Mouse (Mus musculus) intestine, embryonic 14.5 days (tissue): ENCODE measurements around the gene Gramd4. TPM values are rescaled to one million over a fixed set of nuclear protein-coding genes. Genes with fewer than 3 reads are reported as not detected.

Experiments
- ATAC-seq: fragments of 200-750 bp; cut with Nextera tagmentation; replicated peaks from 2 replicates; pipeline ENCODE4 v1.8.0; 2017; ENCODE audit warnings: low read depth, moderate number of reproducible peaks, moderate TSS enrichment, moderate library complexity; ENCODE audit not compliant: low FRiP score, low TSS enrichment
- DNase-seq: peaks from one replicate; pipeline ENCODE4 v3.0.0-alpha.2; 2018; ENCODE audit warnings: low spot score
- H3K27ac ChIP-seq: fragments of 300-500 bp; sonication (generic); 2 replicates; pipeline ENCODE4 v1.5.1; 2014; ENCODE audit warnings: low read depth, mild to moderate bottlenecking, control low read depth
- H3K27me3 ChIP-seq: fragments of 300-500 bp; sonication (generic); replicated peaks from 2 replicates; pipeline ENCODE4 v1.6.1; 2014; ENCODE audit warnings: low read length, control low read depth; ENCODE audit not compliant: control insufficient read depth, insufficient read depth
- H3K36me3 ChIP-seq: fragments of 300-500 bp; sonication (generic); 2 replicates; pipeline ENCODE4 v1.6.1; 2014; ENCODE audit warnings: low read length, control low read depth; ENCODE audit not compliant: control insufficient read depth, insufficient read depth
- H3K4me1 ChIP-seq: fragments of 300-500 bp; sonication (generic); replicated peaks from 2 replicates; pipeline ENCODE4 v1.6.1; 2014; ENCODE audit warnings: low read length, control low read depth, mixed read lengths; ENCODE audit not compliant: control insufficient read depth, insufficient read depth
- H3K4me2 ChIP-seq: fragments of 300-500 bp; sonication (generic); 2 replicates; pipeline ENCODE4 v1.6.1; 2014; ENCODE audit warnings: low read length
- H3K4me3 ChIP-seq: fragments of 300-500 bp; sonication (generic); 2 replicates; pipeline ENCODE4 v1.5.1; 2014; ENCODE audit warnings: low read depth, low read length, control low read depth, mixed read lengths
- H3K9ac ChIP-seq: fragments of 300-500 bp; sonication (generic); 2 replicates; pipeline ENCODE4 v1.6.1; 2014; ENCODE audit warnings: mild to moderate bottlenecking, low read length
- H3K9me3 ChIP-seq: fragments of 300-500 bp; sonication (generic); 2 replicates; pipeline ENCODE4 v1.6.1; 2016; ENCODE audit warnings: low read length, control low read depth; ENCODE audit not compliant: control insufficient read depth
- WGBS: fragments of 180-500 bp; shearing (Covaris S2); extraction: QIAGEN DNeasy Blood & Tissue Kit; methylation state at CpG from one replicate; pipeline ENCODE4 v1.1.7; 2014; 5-methylcytosine and 5-hydroxymethylcytosine counted together
- polyA plus RNA-seq: library from polyadenylated mRNA; unstranded; fragments of >200 nt; fragmentation: Nextera tagmentation; extraction: Ambion mirVana; gene quantifications from 2 replicates; pipeline ENCODE4 v1.2.1, GENCODE M21; 2014

Gene Gramd4
- polyA plus RNA-seq, 1 experiment from 2014 or later: 8.1 TPM

GRCm38 (mm10) chr15:86116421-86116820, 58.9 kb downstream of the Gramd4 start:
- H3K9ac ChIP-seq: no peak overlapping the region
- ATAC-seq: no peak
- WGBS: 60% methylated on average over 5 of the region's 5 CpGs
- H3K9me3 ChIP-seq: no peaks in the 10 kb centered on the region
- H3K27me3 ChIP-seq: no peaks in the 10 kb centered on the region
- H3K4me1 ChIP-seq: peaks cover 17% of the 10 kb centered on the region
- peaks cover 10% of the 10 kb centered on the region; the same call in 1 of the 2 replicates for H3K36me3 ChIP-seq
- DNase-seq: no peak
- no peak overlapping the region for H3K27ac ChIP-seq
- H3K4me2 ChIP-seq: no peak overlapping the region
- no peak overlapping the region for H3K4me3 ChIP-seq

- Histone ChIP-seq H3K4me3 (no peak overlapping the region), H3K9me3 (no peaks in the 10 kb centered on the region), H3K9ac (no peak overlapping the region), H3K27ac (no peak overlapping the region), H3K27me3 (no peaks in the 10 kb centered on the region), H3K36me3 (peaks cover 18% of the 10 kb centered on the region), H3K4me1 (peaks cover 16% of the 10 kb centered on the region), H3K4me2 (no peak overlapping the region)
- DNase-seq (no peak), ATAC-seq (no peak)
- WGBS: 64% methylated on average over 14 of the region's 15 CpGs
Measured at GRCm38 (mm10) chr15:86117115-86118100, 59.9 kb downstream of the Gramd4 start.

- Histone ChIP-seq H3K4me3 (no peak overlapping the region), H3K9me3 (no peaks in the 10 kb centered on the region), H3K4me2 (no peak overlapping the region), H3K27ac (no peak overlapping the region), H3K36me3 (peaks cover 22% of the 10 kb centered on the region), H3K4me1 (peaks cover 5% of the 10 kb centered on the region; the same call in 1 of the 2 replicates), H3K27me3 (no peaks in the 10 kb centered on the region), H3K9ac (no peak overlapping the region)
- WGBS: 80% methylated on average over 7 of the region's 7 CpGs
- DNase-seq: no peak
- no peak for ATAC-seq
Measured at GRCm38 (mm10) chr15:86119186-86119585, 61.7 kb downstream of the Gramd4 start.

GRCm38 (mm10) chr15:86122261-86122949, 64.9 kb downstream of the Gramd4 start:
- no peaks in the 10 kb centered on the region for H3K27me3 ChIP-seq
- peaks cover 26% of the 10 kb centered on the region for H3K36me3 ChIP-seq
- no peak for ATAC-seq
- H3K27ac ChIP-seq: no peak overlapping the region
- DNase-seq: no peak
- no peak overlapping the region for H3K9ac ChIP-seq
- no peaks in the 10 kb centered on the region for H3K9me3 ChIP-seq
- H3K4me3 ChIP-seq: no peak overlapping the region
- H3K4me1 ChIP-seq: peaks cover 5% of the 10 kb centered on the region; the same call in 1 of the 2 replicates
- 93% methylated on average over 9 of the region's 9 CpGs for WGBS
- H3K4me2 ChIP-seq: no peak overlapping the region

GRCm38 (mm10) chr15:86123409-86123808, 65.9 kb downstream of the Gramd4 start:
- ATAC-seq: no peak
- no peak for DNase-seq
- WGBS: 86% methylated on average over 4 of the region's 4 CpGs
- Histone ChIP-seq H3K27me3 (no peaks in the 10 kb centered on the region), H3K4me2 (no peak overlapping the region), H3K27ac (no peak overlapping the region), H3K4me1 (no peaks in the 10 kb centered on the region), H3K9ac (no peak overlapping the region), H3K4me3 (no peak overlapping the region), H3K9me3 (no peaks in the 10 kb centered on the region), H3K36me3 (peaks cover 36% of the 10 kb centered on the region)

- ATAC-seq: peak; percentile 20; the same call in 1 of the 2 replicates
Measured at GRCm38 (mm10) chr15:86124359-86124758, 66.9 kb downstream of the Gramd4 start.

GRCm38 (mm10) chr15:86129036-86129435, 71.5 kb downstream of the Gramd4 start:
- Histone ChIP-seq H3K4me3 (no peak overlapping the region), H3K36me3 (peaks cover 36% of the 10 kb centered on the region; the same call in 1 of the 2 replicates), H3K27me3 (no peaks in the 10 kb centered on the region), H3K4me1 (no peaks in the 10 kb centered on the region), H3K4me2 (no peak overlapping the region), H3K27ac (no peak overlapping the region), H3K9me3 (no peaks in the 10 kb centered on the region), H3K9ac (no peak overlapping the region)
- WGBS: 89% methylated on average over 3 of the region's 3 CpGs
- DNase-seq: no peak
- ATAC-seq: no peak

More at GRCm38 (mm10) chr15:86124359-86124758, 66.9 kb downstream of the Gramd4 start:
- H3K4me1 ChIP-seq: no peaks in the 10 kb centered on the region
- no peak overlapping the region for H3K27ac ChIP-seq
- DNase-seq: peak; percentile 78
- H3K4me2 ChIP-seq: no peak overlapping the region
- no peaks in the 10 kb centered on the region for H3K9me3 ChIP-seq
- H3K36me3 ChIP-seq: peaks cover 34% of the 10 kb centered on the region
- no peaks in the 10 kb centered on the region for H3K27me3 ChIP-seq
- 31% methylated on average over 1 of the region's 1 CpGs for WGBS
- no peak overlapping the region for H3K4me3 ChIP-seq
- H3K9ac ChIP-seq: no peak overlapping the region

GRCm38 (mm10) chr15:86130657-86131056, 73.2 kb downstream of the Gramd4 start:
- Histone ChIP-seq H3K4me1 (no peaks in the 10 kb centered on the region), H3K36me3 (peaks cover 36% of the 10 kb centered on the region; the same call in 1 of the 2 replicates), H3K4me2 (no peak overlapping the region), H3K4me3 (no peak overlapping the region), H3K27ac (no peak overlapping the region), H3K9ac (no peak overlapping the region), H3K9me3 (no peaks in the 10 kb centered on the region), H3K27me3 (no peaks in the 10 kb centered on the region)
- WGBS: 93% methylated on average over 10 of the region's 10 CpGs
- no peak for DNase-seq
- no peak for ATAC-seq
